Mouse (Mus musculus) liver, embryonic 14.5 days (tissue): Measurements from ENCODE around the gene Mks1. TPM values are rescaled to one million over a fixed set of nuclear protein-coding genes. Genes with fewer than 3 reads are reported as not detected.

Experiments used
- ATAC-seq: fragments of 200-750 bp; cut with Nextera tagmentation; 2 replicates; pipeline ENCODE4 v1.8.0; 2017; ENCODE audit warnings: moderate number of reproducible peaks, mild to moderate bottlenecking, moderate library complexity; ENCODE audit not compliant: insufficient read depth
- DNase-seq, 3 experiments: peaks; one replicate each; pipeline ENCODE4 v3.0.0-alpha.2; 2012 to 2013; ENCODE audit warnings: low read depth in 3 of 3, low spot score in 3 of 3
- H3K27ac ChIP-seq: fragments of 300-500 bp; sonication (generic); 2 replicates; pipeline ENCODE4 v1.5.1; 2014; ENCODE audit warnings: moderate library complexity, mild to moderate bottlenecking, control low read depth, inconsistent platforms
- H3K27me3 ChIP-seq: fragments of 300-500 bp; sonication (generic); 2 replicates; pipeline ENCODE4 v1.6.1; 2014; ENCODE audit warnings: mild to moderate bottlenecking, low read length, moderate library complexity; ENCODE audit not compliant: control insufficient read depth, insufficient read depth
- H3K36me3 ChIP-seq: fragments of 300-500 bp; sonication (generic); replicated peaks from 2 replicates; pipeline ENCODE4 v1.6.1; 2014; ENCODE audit warnings: low read depth; ENCODE audit not compliant: control insufficient read depth, insufficient read depth
- H3K4me1 ChIP-seq, 2 experiments: fragments of 200-500 bp in 1 of 2; fragments of 300-500 bp in 1 of 2; sonication (generic) in 1 of 2; replicated peaks; 2 replicates each; pipeline ENCODE4 v1.6.1; 2012 to 2014; ENCODE audit warnings: antibody characterized with exemption in 1 of 2, inconsistent platforms in 1 of 2, low read length in 1 of 2; ENCODE audit not compliant: control insufficient read depth in 2 of 2, insufficient read depth in 2 of 2
- H3K4me2 ChIP-seq: fragments of 300-500 bp; sonication (generic); 2 replicates; pipeline ENCODE4 v1.6.1; 2014; ENCODE audit warnings: low read depth, mild to moderate bottlenecking, control low read depth, moderate library complexity
- H3K4me3 ChIP-seq, 2 experiments: fragments of 200-500 bp in 1 of 2; fragments of 300-500 bp in 1 of 2; sonication (generic) in 1 of 2; 2 replicates each; pipeline ENCODE4 v1.5.1; 2012 to 2014; ENCODE audit warnings: low read depth in 2 of 2, low read length in 2 of 2, mild to moderate bottlenecking in 2 of 2, control low read depth in 1 of 2, inconsistent platforms in 1 of 2, moderate library complexity in 1 of 2; ENCODE audit not compliant: insufficient read depth in 1 of 2
- H3K9ac ChIP-seq: fragments of 300-500 bp; sonication (generic); replicated peaks from 2 replicates; pipeline ENCODE4 v1.6.1; 2014; ENCODE audit warnings: mild to moderate bottlenecking, control low read depth, moderate library complexity
- H3K9me3 ChIP-seq: fragments of 300-500 bp; sonication (generic); 2 replicates; pipeline ENCODE4 v1.6.1; 2016; ENCODE audit warnings: low read length, mixed read lengths; ENCODE audit not compliant: control insufficient read depth
- CTCF ChIP-seq: IDR thresholded peaks from 2 replicates; pipeline ENCODE4 v1.5.1; 2016; ENCODE audit warnings: antibody characterized with exemption, low read depth, control low read depth
- EP300 ChIP-seq: IDR thresholded peaks from 2 replicates; pipeline ENCODE4 v1.6.1; 2016; ENCODE audit warnings: antibody characterized with exemption, low read depth
- WGBS: fragments of 180-500 bp; shearing (Covaris S2); extraction: QIAGEN DNeasy Blood & Tissue Kit; methylation state at CpG from one replicate; pipeline ENCODE4 v1.1.7; 2014; ENCODE audit not compliant: insufficient replicate concordance; 5-methylcytosine and 5-hydroxymethylcytosine counted together
- polyA plus RNA-seq, 2 experiments: library from polyadenylated mRNA; depleted of rRNA in 1 of 2; stranded (reverse) in 1 of 2; unstranded in 1 of 2; fragments of >200 nt; fragmentation: Nextera tagmentation in 1 of 2; extraction: Ambion mirVana in 1 of 2; gene quantifications; 2 replicates each; pipeline versions ENCODE4 v1.2.1 to v1.2.3; 2012 to 2014

Gene Mks1
- polyA plus RNA-seq, 2 experiments = 0.71 to 2.3 TPM

DNA sequence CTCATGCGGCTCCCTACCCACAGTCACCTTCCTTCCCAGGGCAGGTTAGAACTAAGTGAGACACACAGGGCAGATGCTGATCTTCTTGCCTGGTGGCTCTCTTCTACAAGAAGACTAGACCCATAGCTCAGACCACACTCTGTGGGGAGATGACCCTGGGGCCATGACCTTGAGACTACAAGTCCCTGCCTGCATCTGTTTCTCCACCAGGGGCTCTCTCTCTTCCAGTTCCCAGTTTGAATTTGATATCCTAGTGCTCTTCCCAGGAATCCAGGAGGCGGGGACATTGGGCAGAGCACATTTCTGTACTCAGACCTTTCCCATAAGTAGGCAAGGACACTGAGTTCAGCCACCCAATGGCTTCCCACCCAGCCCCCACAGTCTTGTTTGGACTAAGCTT lies 17.1 kb downstream of the Mks1 start:
- Histone ChIP-seq H3K36me3 (no peaks in the 10 kb centered on the region), H3K4me3 (no peak overlapping the region), H3K4me2 (no peak overlapping the region), H3K4me1 (no peaks in the 10 kb centered on the region), H3K9me3 (no peaks in the 10 kb centered on the region), H3K9ac (no peak overlapping the region), H3K27me3 (no peaks in the 10 kb centered on the region), H3K27ac (no peak overlapping the region)
- TF ChIP-seq EP300 (no peak), CTCF (no peak)
- DNase-seq (no peak), ATAC-seq (no peak)
- 55% methylated on average over 2 of the region's 2 CpGs for whole genome bisulfite sequencing

GRCm38 (mm10) chr11:87871766-87872165 lies 18.8 kb downstream of the Mks1 start:
- no peak for TF ChIP-seq EP300
- 51% methylated on average over 8 of the region's 8 CpGs for WGBS

GRCm38 (mm10) chr11:87875436-87875835 lies 22.4 kb downstream of the Mks1 start, which contains the start of gene Epx:
TSS of gene Epx (minus strand) at chr11:87875536.
- no peak within 1 kb of the TSS for H3K9ac ChIP-seq
- TF ChIP-seq CTCF (no peak), EP300 (no peak)
- DNase-seq (no peak), ATAC-seq (no peak)
- WGBS = 65% methylated on average over 6 of the region's 6 CpGs
- H3K9me3 ChIP-seq = no peaks in the 10 kb centered on the region
- no peak within 1 kb of the TSS for H3K4me3 ChIP-seq
- H3K4me1 ChIP-seq = no peaks in the 10 kb centered on the region
- no peaks in the 10 kb centered on the region for H3K36me3 ChIP-seq
- H3K27me3 ChIP-seq = no peaks in the 10 kb centered on the region
- H3K4me2 ChIP-seq = no peak within 1 kb of the TSS
- no peak within 1 kb of the TSS for H3K27ac ChIP-seq

More at GRCm38 (mm10) chr11:87871766-87872165, 18.8 kb downstream of the Mks1 start:
- DNase-seq (no peak), ATAC-seq (no peak)
- H3K4me1 ChIP-seq = no peaks in the 10 kb centered on the region
- H3K27ac ChIP-seq = no peak overlapping the region
- H3K36me3 ChIP-seq = no peaks in the 10 kb centered on the region
- no peak overlapping the region for H3K4me2 ChIP-seq
- no peaks in the 10 kb centered on the region for H3K27me3 ChIP-seq
- H3K9ac ChIP-seq = no peak overlapping the region
- no peak overlapping the region for H3K4me3 ChIP-seq
- H3K9me3 ChIP-seq = no peaks in the 10 kb centered on the region

DNA sequence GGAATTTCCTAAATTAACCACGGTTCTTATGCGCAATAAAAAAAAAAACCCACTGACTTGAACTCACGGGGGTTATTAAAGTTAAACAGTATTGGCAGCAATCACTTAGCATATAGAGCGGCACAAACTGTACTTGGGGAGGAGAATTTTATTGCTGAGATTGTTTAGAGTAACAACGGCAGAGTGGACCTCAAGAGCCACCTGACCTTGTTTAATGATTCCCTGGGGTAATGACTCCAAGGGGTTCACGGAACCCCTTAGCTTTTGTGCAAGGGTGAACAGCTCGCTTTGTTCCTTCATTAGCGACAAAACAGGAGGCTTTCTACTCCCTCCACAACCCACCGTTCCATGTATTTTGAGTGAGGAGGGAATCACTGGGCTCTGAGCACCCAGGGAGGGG lies 26.8 kb downstream of the Mks1 start:
- Histone ChIP-seq H3K36me3 (no peaks in the 10 kb centered on the region), H3K9me3 (no peaks in the 10 kb centered on the region), H3K4me1 (no peaks in the 10 kb centered on the region), H3K9ac (no peak overlapping the region), H3K4me2 (no peak overlapping the region), H3K4me3 (no peak overlapping the region), H3K27ac (no peak overlapping the region), H3K27me3 (no peaks in the 10 kb centered on the region)
- WGBS = 66% methylated on average over 9 of the region's 9 CpGs
- no peak for TF ChIP-seq CTCF
- DNase-seq = no peak
- no peak for ATAC-seq

- Histone ChIP-seq H3K4me2 (no peak overlapping the region), H3K9me3 (no peaks in the 10 kb centered on the region), H3K27ac (no peak overlapping the region), H3K27me3 (no peaks in the 10 kb centered on the region), H3K4me1 (no peaks in the 10 kb centered on the region), H3K36me3 (no peaks in the 10 kb centered on the region), H3K9ac (no peak overlapping the region), H3K4me3 (no peak overlapping the region)
- TF ChIP-seq EP300 (no peak), CTCF (no peak)
- 40% methylated on average over 4 of the region's 4 CpGs for WGBS
- ATAC-seq = no peak
- DNase-seq = no peak
Measured at GRCm38 (mm10) chr11:87881714-87882113, 28.7 kb downstream of the Mks1 start.
